Mouse (Mus musculus): ENCODE results near the gene Phc2.
A peak's percentile ranks its signal among the peaks of the same experiment; 100 is the strongest.

Gene Phc2

DNA sequence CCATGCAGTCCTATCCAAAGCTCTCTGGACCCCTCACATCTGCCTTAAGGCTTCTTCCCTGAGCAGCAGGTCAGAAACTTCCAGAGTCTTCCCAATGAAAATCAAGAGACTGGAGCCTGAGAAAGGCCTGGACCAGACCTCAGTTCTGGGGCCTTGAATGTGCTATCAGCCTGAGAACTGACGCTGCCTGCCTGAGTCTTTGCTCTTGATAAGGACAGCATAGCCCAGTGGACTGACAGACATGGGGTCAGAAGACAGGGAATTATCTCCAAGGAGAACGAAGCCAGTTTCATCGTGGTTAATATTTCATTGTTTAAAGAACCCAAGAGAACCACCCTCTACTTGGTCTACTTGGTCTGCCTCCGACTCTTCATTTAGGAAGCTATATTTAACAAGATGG lies 128.1 kb downstream of the Phc2 start:
- no peak for DNase-seq (ENCODE audit: low read depth, low spot score)

DNA sequence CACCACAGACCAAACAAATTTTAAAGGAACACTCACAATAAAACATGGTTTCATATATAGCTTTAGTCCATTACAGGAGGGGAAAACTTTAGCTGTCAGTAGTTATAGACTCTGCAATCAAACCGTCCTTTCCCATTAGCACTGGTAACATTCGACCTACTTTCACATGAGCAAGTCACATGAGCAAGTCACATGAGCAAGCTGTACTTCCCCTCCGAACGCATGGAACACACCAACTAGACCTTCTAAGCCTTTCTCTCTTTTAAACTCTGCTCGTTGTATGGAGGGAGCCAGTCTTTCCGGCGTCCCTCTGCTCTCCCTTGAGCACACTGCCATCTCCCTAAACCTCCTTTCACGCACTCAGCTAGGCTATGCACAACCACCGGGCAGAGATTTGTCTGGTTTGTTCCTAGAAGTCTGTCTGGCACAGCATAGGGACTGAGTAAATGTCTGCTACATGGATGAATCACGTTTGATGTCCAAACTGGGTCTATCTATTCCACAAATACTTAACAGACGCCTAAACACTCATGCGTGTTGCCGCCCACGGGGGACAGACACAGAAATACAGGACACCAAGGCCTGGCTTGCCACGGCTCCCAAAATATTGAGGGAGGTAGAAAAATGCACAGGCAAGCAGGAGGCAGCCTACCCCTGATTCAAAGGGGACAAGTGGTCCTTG lies 130.6 kb downstream of the Phc2 start:
- DNase-seq (ENCODE audit: low read depth, low spot score), result no peak

DNA sequence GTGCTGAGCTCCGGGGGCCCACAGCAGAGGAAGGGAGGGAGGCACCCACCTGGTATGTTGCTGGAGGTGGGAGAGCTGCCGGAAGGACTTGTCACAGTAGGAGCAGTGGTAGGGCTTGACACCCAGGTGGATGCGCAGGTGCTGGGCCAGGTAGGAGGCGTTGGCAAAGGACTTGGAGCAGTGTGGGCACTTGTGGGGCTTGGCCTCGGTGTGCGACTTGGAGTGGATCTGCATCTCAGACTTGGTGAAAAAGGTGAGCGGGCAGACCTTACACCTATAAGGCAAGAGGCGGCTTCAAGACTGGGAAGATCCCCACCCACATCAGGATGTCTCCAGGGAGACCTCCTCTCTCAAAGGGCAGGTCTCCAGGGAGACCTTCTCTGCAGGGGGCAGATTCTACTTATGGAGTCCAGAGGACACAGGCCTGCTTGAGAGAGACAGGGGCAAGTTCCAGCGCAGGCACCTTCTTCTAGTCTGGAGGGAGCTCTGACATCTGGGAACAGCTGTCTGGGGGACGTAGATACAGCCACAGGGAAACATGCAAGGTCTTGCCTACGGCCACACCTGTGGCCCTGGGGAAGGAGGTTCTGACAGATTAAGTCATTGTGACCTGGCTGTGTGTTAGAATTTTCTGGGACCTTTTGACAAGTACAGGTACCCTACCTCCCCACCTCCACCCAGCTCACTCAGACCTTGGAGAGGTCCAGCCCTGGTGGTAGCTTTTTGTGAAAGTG lies 131.6 kb downstream of the Phc2 start:
- no peak for DNase-seq (ENCODE audit: low read depth, low spot score)

DNA sequence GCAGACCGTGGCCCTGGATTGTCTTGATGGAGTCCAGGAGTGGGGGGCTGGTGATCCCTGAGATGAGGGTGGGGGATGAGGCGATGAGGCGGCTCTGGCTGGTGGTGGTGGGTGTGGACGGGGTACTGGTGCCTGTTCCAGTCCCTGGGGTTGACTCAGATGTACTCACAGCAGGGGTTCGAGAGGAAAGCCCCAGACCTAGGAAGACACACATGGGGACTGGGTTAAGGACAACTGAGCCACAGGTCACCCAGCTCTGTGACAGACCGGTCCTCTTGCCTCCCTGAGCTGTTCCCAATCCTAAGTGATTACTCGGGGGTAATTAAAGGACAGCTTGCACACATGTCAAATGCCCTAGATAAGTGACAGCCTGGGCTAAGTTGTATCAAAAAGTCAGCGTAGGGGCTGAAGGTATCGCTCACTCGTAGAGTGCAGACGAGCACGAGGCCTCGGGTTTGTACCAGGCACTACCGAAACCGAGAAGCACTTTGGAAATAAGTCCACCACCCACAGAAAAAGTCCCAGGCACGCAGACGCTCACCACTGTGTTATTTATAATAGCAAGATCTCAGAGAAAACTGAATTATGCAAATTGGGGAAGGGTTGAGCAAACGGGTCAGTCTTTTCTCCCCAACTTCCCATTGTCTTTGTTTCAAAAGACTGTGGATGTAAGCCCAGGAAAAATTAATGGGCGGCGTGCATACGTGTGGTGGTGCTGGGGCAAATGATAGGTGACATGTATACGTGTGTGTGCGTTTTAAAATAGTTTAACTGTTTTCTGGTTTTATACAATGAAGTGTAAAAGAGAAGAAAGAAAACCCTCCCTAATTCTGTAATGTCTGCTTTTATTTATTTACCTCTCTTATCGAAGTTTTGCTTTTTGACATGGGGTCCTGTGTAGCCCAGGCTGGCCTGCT lies 132.8 kb downstream of the Phc2 start:
- no peak for DNase-seq (ENCODE audit: low read depth, low spot score)

DNA sequence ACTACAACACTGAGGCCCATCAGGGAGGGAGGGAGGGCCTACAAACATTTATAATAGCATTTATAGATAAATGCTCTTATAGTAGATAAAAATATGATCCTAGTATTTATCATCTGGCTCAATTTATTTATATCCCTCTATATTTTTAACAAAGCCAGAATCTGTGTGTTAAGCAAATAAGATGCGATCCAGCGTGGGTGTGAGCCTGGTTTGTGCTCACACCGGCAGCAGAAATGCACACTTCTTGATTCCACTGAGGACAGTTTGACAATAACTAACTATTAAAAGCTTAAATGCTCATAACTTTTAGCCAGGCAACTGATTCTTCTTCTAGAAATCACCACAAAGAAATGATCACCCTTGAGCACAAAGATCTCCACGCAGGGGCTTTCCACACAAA lies 133.6 kb downstream of the Phc2 start:
- no peak for DNase-seq (ENCODE audit: low read depth, low spot score)

DNA sequence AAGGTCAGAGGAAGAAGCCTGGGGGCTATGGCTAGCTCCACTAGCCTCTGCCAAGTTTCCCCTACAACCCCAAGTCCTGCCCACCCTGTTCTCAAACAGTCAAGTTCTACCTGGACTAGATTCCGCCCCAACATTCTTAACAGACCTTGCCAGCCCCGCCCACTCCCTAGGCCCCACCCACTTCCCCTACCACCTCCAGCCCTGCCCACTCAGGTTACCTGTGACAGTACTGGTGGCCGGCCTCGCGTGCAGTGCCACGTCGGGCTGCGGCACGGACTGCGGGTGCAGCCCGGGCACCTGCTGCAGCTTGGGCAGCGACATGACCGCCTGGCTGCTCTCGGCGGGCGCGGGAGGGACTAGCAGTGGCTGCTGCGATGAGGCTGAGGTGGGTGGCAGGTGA lies 135.1 kb downstream of the Phc2 start:
- peak; percentile 54 for DNase-seq (ENCODE audit: low read depth, low spot score)

GRCm38 (mm10) chr4:128793710-128794109 lies 139.2 kb downstream of the Phc2 start:
- no peak for DNase-seq (ENCODE audit: low read depth, low spot score)

DNA sequence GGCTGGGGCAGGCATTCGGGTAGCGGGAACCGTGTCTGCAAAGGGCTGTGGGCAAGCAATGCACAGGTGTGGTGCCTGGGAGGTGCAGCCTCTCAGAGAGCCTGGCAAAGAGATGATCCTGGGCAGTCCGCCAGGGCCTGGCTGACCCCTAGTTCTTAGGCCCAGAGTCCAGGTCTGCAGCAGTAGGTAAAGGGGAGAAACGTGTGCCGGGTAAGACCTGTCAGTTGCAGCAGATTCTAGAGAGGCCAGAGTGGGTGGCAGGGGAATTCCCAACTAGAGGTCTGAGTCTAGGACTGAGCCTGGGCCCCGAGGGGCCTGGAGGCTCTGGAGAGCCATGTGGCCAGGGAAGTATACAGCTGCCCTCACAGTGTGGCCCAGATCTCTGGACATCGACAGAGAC lies 139.7 kb downstream of the Phc2 start:
- DNase-seq (ENCODE audit: low read depth, low spot score), result no peak

DNA sequence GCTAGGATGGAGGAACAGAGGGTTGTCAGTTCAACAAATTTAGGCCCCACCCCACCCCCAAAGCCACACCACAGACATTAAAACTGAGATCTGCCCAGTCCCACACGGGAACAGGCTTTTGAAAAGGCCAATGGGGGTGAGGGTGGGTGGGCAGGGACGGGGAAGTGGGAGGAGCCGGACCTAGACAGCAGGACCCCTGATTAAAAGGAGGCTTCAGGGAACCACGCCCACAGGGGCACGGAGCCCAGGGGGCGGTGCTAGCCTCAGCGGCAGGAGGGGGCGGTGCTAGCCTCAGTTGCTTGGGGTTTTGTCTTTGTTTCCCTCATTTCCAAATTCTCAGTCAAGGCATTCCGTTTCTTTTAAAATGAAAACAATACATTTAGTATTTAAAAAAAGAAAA lies 141.1 kb downstream of the Phc2 start:
- DNase-seq (ENCODE audit: low read depth, low spot score), result peak; percentile 75

GRCm38 (mm10) chr4:128796788-128797187 lies 142.3 kb downstream of the Phc2 start:
- DNase-seq (ENCODE audit: low read depth, low spot score), result no peak

DNA sequence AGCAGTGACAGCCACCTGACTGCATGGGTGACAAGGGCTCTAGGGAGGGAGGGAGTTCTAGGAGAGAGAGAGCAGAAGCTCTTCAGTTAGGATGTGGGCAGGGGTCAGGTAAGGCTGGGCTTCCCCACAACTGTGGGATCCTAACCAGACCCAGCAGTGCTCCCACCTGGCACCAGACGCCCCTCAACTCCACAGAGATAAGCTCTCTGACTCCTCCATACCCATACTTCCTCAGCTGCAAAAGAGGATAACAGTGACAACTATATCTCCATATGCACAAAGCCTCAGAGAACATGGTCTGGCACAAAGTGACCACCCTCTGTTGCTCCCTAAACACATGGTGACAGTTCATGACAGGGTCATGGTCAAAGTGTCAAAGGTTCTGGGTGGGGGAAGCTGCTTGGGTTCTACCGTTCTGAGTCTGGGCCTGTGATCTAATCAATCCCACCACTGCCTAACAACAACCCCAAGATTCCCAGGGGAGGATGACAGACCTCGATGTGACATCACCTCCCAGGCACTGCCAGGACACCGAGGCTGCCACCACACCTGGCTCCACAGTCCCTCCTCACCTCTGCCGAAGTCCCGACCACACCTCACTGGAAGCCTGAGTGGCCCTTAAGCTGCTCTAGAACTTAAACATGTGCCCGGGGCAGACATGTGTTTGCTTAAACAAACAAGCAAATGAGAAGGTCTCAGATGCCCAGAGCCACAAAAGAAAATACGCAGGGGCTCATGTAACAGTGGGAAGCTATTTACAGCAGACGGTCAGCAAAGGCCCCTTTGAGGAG lies 147.4 kb downstream of the Phc2 start:
- no peak for DNase-seq (ENCODE audit: low read depth, low spot score)

Measured in R1 (cell line).